Mouse (Mus musculus): ENCODE measurements around the gene Exoc6b.

Exoc6b gene

DNA sequence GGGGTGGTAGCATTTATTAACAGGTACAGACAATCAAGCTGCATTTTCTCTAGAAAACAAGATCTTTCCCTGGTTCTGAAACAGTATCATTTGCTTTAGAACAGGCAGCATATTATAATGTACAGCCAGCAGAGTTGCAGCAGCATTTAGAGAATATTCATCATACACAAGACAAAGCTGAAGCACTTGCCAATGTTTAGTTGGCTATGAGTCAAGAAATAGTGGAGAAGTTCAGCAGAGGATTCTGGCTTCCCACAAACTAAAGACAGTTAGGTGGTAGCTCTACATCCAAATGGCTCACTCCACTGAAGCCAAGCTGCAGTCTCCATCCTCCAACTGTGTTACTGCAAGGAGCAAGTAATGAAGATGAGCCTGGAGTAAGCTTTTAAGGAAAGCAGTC lies 342.4 kb downstream of the Exoc6b start:
- DNase-seq (ENCODE audit: low read depth), result no peak

DNA sequence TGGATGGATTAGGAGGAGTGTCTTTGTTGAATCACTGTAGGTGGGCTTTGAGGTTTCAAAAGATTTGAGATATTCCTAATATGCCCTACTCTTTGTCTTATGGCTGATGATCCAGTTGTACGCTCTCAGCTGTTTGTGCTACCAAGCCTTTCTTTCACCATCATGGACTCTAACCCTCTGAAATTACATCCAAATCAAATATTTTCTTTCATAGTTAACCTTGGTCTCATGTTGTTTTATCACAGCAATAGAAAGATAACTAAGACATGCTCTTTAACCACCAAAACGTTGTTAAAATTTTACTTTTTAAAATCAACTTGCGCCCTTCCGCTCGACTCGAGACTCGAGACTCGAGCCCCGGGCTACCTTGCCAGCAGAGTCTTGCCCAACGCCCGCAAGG lies 356.1 kb downstream of the Exoc6b start:
- DNase-seq (ENCODE audit: low read depth), result no peak

DNA sequence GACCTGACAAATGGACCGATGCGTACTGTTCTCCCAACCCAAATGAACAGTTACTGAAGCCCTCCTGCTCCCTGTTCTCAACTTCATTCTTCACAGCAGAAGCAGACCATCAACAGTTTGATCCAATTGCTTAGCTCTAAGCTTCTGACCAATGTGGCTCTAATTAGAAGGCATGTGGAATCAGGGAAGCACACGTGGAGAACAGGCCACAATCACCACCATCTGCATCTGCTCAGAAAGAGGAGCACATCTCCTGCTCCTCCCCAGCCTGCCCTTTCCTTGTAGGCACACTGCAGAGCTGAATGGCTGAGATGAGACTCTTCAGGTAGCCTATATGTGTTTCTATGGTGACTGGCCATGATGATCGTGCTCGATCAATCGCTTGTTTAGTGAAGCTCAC lies 358.5 kb downstream of the Exoc6b start:
- DNase-seq (ENCODE audit: low read depth), result no peak

DNA sequence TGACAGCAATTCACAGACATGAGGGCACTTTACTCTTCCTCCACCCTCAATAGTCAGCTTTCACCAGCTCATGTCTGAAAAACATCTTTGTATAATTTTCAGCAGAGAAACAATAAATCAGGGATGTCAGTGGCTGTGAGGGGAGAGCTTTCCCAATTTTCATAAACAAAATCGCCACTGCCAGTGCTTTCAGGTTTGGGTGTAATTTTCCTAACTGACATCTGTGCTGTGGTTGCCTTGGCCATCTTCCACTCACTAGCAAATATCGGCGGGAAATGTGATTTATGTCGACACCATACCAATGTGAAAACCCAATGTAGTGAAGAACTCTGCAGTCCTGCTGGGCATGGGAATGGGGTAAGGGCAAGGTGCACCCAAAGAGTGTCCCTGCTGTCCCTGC lies 360.7 kb downstream of the Exoc6b start:
- DNase-seq (ENCODE audit: low read depth), result no peak

DNA sequence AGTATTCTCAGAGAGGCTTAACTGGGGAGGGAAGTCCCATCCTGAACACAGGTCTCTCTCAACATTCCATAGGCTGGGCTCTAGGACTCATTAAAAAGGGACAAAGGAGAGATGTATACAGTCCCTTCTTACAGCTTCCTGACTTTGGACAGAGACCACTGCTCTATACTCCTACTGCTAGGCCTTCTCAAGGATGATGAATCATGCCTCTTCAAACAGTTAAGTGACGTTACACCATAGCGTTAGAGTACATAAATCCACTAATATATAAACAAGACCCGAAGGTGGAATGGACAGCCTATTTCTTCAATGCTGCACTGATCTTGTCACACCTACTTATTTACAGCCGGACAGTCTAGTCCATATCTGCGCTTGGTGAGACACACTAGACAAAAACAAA lies 369.7 kb downstream of the Exoc6b start:
- no peak for DNase-seq (ENCODE audit: low read depth)

DNA sequence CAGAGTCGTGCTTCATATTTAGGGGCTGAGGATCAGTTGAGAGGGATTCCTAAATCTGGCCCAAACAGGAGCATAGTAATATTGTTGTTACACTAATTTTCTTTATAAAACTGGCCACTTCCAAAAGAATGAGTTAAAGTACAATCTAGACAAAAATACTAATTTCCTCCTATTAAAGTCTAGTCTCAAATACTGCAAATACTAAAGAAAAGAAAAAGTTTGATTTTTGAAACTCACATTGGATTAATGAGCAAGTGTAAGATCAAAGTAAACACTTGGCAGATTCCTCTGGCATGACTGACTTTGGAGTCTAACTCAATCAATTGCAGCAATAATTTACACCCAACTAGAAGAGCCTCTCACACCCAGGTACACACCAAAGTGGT lies 371.0 kb downstream of the Exoc6b start:
- DNase-seq (ENCODE audit: low read depth), result no peak

DNA sequence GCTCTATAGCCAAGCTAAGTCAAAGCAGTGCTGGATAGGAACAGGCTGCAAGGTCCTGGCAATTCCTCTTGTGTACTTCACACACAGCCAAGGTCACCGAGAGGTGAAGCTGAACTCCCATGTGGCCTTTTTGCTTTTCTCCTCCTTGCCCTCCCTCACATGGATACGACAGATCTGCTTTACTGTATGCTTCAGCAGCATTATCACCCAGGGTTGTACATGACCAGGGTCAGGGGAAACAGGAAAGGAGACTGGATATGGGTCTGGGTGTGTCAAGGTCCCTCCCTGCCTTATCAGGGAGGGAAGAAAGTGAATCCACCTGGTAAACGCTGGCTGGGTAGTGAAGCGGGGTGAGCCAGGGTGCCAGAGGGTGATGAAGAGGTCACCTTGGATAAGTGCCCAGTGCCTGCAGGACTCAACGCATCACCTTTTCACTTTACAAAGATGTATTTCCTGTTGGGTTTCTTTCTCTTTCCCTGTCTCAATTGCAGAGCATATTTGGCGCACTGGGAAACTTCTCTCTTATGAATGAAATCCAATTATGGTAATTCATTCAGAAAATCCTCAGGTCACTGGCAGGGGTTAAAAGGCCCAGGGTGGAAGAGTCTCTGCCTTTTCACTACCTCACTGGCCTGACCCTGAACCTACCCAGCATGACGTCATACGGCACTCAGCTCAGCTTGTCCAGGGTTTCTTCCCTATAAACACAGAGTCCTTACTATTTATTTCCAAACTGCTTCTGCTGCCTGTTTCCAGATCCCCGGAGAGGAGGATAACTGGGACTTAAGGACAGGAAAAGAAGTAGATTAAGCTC lies 371.6 kb downstream of the Exoc6b start:
- no peak for DNase-seq (ENCODE audit: low read depth)

DNA sequence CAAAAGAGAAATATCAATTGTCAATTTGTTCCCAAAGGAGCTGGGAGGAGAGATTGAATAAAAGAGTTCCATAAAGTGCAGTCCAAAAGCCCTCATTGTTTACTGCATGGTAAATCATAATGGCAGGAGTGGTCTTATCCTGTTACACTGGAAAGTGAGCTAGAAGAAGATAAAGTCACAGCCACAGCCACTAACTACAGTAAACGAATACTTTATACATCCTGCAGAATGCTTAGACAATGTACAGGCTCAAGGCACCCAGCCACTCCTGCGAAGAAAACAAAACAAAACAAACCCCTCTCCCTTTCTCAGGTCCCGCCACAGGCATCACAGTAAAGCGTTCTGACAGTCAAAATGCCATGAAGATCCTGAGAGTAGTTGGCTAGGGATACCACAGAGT lies 375.5 kb downstream of the Exoc6b start:
- no peak for DNase-seq (ENCODE audit: low read depth)

DNA sequence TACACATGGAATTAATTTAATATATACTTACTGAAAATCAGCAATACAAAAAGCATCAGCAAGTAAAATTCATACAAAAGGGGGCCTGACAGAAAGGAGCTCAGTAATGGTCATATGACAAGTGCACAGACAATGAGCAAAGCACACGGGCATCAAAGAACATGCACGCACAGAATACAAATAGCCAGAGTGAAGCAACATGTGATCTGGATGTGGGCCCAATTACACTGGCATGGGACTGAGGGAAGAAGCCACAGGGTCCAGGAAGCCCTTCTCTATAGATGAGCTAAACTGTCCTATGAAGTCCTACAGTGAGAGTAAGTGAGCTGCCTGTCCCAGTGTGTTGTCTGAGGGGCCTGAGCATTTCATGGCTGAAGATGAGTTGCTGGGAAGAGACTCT lies 376.1 kb downstream of the Exoc6b start:
- DNase-seq (ENCODE audit: low read depth), result no peak

DNA sequence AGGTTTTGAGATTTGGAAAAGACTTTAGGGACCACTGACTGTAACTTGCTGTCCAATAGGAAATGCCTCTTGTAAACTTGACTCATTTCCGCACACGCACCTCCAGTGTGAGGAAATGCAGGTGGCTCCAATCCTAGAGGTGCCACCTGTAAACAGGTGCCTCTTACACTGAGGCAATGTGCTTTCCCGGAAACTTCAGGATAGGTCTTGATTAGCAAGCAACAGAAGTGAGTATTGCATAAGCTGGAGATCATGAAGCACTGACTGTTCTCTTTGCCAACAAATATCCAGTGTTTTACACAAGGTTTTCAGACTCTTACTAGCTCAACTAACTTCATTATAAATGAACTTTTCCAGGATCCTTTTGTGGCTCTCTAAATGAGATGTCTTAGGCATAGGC lies 377.4 kb downstream of the Exoc6b start:
- no peak for DNase-seq (ENCODE audit: low read depth)

DNA sequence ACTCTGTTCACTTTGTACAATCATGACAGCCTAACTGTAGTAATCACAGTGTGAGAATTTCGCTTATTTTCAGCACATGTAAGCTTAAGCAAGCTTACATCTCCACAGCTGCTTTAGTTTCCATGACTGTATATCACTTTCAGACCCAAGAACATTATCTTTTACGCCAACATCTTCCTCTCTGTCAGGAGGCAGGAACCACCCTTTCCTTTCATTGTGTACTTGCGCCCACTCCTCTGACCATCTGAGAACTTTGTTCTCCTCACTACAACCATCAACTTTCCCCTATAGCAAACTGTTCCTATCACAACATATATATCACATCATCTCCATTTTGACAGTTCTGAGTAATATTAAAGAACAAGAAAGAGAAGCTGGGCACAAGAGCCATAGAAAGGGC lies 391.5 kb downstream of the Exoc6b start:
- DNase-seq (ENCODE audit: low read depth), result no peak

DNA sequence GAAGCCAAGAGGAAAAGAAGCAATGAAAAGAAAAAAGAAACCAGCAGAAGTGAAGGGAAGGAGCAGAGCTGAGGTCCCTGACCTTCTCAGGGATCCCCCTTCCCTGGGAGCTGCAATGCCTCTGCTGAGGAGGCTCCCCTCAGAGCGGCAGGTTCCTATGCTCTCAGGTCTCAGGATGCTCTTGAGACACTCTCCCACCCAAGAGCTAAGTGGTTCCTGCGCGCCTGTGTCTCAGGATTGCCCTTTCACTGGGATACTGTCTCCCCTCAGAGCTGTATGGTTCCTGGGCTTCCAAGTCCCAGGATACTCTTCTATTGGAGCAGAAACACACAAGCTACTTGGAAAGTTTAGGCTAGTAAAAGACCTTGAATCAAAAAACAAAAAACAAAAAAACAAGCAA lies 394.4 kb downstream of the Exoc6b start:
- no peak for DNase-seq (ENCODE audit: low read depth)

DNA sequence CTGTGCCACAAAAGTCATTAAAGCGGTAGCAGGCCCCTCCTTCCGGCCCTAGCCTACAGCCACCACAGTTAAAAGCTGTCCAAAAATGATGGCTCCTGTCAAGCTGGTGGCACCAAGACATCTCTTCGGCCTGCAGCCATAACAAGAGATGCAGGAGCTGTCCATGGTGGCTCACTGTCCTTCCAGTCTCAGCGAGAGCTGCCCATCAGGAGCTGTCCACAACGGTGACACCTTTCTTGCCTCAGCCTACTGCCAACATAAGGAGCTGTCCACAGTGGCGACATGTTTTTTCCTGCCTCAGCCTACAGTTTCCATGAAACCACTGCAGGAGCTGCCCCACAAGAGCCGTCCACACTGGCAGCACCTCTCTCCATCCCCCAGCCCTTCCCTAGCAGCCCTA lies 395.2 kb downstream of the Exoc6b start:
- no peak for DNase-seq (ENCODE audit: low read depth)

DNA sequence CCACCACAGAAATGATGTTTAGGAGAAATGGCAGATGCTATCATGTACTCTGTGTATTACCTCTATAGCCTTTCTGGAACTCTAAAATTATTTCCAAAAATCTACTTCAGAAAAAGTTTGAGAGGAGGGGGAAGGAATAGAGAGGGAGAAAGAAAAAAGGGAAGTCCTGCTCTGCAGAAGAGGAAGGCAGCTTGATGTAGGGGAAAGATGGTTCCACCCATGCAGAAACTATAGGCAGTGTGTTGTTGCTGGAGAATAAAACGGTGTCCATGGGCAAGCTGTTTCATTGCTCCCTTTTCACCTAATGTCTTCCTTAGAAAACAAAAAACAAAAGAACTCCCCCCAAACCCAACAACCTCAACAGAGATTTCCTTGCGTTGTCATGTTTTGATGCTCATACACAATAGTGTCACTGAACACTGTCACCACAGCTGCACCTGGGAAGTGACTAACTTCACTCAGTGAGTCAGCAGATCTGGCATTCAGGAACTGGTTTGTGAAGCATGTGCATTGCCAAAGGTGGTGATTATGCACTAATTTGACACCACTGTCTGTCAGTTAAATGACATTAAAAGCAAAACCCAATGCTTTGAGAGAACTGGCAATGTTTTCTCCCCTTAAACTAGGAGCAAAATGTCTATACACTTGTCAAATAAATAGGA lies 407.7 kb downstream of the Exoc6b start:
- no peak for DNase-seq (ENCODE audit: low read depth)

DNA sequence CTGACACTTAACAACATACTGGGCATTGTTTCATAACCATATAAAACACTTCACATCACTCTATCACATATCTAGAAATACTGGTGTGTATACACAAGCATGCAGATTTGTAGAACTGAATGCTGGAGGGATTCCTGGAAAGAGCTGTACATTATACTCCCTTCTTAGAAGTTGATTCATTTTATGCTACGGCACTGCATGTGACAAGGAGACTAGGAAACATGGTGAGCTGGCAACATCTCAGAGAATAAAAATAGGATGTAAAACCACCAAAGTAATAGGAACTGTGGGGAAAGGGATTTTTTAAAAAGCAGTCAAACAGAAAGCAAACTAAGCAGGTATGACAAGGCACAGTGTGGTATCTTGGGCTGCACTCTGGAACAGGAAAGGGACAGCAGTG lies 408.3 kb downstream of the Exoc6b start:
- DNase-seq (ENCODE audit: low read depth), result no peak

DNA sequence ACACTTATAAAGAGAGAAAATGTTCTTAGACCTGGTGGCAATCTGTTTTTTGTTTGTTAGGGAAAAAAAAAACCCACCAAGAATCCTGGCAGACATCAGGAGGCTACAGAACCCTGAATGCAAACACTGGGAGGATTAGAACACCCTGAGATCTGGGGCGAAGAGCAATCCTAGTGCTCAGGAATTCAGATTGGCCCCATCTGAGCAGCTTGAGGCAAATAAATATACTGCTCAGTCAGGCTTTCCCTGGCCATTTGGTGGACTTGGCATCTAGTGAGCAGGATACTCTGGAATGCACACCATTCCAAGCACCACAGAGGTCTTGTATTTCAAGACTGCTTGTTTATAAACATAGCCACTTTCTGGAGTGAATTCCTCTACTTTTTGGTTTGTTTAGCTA lies 412.2 kb downstream of the Exoc6b start:
- no peak for DNase-seq (ENCODE audit: low read depth)

DNA sequence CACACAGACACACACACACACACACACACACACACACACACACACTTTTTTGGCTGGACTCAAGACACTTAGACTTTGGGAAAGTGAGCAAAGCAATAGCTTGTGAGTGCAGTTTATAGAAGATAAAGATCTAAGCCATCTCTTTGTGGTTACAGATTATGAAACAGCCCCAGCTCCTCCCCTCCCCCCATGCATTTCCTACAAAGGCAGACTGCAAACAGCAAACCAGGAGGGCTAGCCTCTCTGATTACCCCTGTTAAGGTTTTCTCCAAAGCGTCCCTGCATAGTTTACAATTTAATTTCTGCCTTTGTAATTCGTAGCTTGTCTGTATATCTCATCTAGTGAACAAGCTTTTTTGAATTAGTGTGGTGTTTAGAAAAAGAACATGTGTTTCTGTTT lies 412.6 kb downstream of the Exoc6b start:
- DNase-seq (ENCODE audit: low read depth), result no peak

DNA sequence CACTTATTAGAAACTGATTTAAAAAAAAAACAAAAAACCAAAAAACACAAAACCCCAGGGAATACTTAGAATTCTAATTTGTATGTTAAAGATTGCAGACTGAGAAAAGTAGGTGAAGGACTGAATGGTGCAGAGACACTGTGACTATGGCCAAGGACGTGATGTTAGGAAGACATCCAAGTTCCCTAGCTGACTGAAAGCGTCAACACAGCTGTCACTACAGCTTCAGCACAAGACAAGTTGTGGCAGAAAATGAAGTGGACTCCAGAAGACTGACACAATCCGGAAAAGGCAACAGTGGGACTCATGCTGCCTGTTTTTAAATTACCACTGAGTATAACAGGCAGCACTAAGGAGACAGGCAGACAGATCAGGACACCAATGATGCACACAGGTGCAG lies 417.4 kb downstream of the Exoc6b start:
- DNase-seq (ENCODE audit: low read depth), result no peak

DNA sequence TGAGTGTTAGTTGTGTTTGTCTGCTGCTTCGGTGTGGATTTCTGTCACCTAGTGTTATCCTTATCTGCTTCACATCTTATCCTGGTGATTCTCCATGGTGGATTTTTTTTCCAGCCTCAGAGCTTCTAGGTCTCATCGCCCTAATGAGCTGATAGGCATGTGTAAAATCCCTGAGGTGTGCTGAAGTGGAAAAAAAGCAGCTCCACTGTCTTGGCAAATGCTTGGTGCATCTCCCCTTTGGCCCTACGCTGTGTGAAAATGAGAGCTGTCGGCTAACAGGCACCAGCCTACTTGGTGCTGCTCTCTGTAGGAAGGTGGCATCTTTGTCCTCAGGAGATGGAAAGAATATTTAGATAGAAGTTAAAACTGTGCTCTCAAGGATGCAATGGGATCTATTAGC lies 422.1 kb downstream of the Exoc6b start:
- DNase-seq (ENCODE audit: low read depth), result no peak

DNA sequence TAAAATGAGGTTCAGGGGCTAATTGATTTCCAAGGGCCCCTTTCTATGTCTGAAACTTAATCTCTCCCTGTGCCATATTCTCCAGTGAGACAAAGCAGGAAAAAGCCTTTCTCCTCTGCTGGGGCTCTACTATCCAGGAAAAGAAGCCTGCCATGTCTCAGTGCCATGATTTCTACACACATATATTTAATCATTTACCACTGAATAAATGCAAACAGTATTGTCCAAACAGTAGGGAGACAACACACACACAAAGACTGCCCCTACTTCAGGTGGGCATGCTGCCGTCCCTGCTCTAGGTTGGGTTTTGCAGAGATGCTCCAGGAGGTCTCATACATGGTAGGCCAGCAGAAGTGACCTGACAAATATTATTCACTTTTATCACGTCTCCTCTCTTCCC lies 422.6 kb downstream of the Exoc6b start:
- no peak for DNase-seq (ENCODE audit: low read depth)

DNA sequence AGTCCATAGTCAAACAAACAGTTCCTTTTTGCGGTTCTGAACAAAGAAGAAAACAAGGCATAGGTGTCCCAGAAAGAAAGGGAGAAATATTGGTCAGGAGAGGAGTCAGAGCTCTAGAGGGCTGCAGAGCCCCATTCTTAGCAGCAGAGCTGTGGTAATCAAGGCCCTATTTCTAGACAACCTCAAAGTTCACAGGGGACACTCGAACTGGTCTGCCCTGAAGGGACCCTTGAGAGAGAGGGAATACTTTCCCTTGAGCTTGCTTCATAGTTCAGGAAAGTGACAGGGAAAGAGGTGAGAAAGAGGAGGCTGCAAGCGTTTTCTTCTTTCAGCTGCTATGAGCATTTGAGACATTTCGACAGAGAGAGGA lies 428.3 kb downstream of the Exoc6b start:
- DNase-seq (ENCODE audit: low read depth), result no peak

DNA sequence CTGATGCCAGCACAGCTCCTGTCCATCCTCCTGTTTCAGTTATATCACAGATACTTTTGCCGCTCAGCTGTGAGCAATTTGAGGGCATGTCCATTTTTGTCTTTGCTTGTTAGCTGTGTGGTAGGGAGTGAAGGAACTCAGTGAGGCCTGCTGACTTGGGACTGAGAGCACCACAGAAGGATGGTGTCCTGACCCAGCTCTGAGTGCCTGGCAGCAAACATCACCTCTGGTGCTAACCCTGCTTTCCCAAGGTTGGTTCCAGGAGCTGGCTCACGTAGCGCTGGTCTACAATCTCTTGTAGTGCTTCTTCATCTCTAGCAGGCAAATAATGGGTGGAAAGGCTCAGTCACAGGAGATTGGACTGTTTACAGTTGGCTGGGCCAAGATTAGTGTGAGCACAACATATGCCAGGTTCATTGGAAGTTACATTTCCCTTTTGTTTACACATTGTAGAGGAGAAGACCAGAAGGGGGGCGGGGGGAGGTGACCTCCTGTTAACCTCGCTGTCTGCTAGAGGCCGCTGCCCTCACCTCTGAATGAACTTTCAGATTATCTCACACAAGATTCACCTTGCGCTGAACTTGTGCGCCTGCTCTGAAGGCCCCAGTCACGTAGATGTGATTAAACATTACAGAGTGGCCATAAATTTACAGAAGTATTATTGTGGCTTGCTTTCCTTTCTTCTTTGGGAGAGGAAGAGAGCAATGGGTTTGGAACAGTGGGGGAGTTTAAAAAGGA lies 428.8 kb downstream of the Exoc6b start:
- no peak for DNase-seq (ENCODE audit: low read depth)

DNA sequence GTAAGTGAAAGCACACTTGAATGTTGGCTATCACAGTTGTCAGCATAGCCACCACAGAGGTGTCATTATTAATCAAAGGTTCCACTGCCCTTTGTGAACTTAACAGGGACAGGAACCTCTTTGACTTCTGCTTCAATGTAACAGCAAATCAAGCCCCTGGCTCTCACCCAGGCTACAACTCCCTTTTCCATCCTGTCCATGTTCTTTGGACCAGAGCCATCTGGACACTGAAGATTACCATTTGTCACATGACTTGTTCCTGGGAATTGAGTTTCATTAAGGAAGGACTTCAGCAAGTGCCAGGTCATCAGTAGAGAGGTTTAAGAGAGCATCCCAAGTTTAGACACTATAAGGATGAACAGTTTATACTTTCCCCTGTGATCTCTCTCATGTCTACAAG lies 431.1 kb downstream of the Exoc6b start:
- DNase-seq (ENCODE audit: low read depth), result no peak
